In genomic region chr15:96698658-96699448, GRCm38 (mm10) we compare ENCODE assay signal across 8 mouse cellular contexts. TPM values are rescaled to one million over a fixed set of nuclear protein-coding genes. Genes with fewer than 3 reads are reported as not detected.
DNase-seq lines count a peak whose midpoint lies in the region; ATAC-seq lines count a peak whose summit lies in the region.

No protein-coding gene starts in this region.

- H3K27me3 ChIP-seq in intestine, embryonic 15.5 days (replicated peaks), result no peaks in the 10 kb centered on the region

- peak overlapping the region; percentile 98 for H3K27ac ChIP-seq in intestine, embryonic 15.5 days

- peak overlapping the region; percentile 96 for H3K9ac ChIP-seq in intestine, embryonic 15.5 days

- H3K4me1 ChIP-seq in intestine, embryonic 15.5 days (replicated peaks), result peaks cover 24% of the 10 kb centered on the region

- WGBS in intestine, embryonic 15.5 days, result under 1% methylated on average over 90 of the region's 101 CpGs

- H3K9me3 ChIP-seq in intestine, embryonic 15.5 days, result no peaks in the 10 kb centered on the region

- DNase-seq in adrenal gland, postnatal 10 days, result peak; percentile 91
- DNase-seq in embryo, embryonic 11.5 days (ENCODE audit: low read depth, low spot score), result peak; percentile 82
- DNase-seq in gastrocnemius, postnatal 36 days, result peak; percentile 84 to 86
- peak; percentile 87 to 91 for DNase-seq in left cerebral cortex, postnatal 36 days (ENCODE audit: low spot score in 2 of 2)
- DNase-seq in mesoderm, embryonic 11.5 days (ENCODE audit: low read depth, low spot score), result peak; percentile 92
- DNase-seq in right cerebral cortex, postnatal 25 days, result peak; percentile 89
- peak; percentile 79 to 85 for DNase-seq in urinary bladder, postnatal 36 days (ENCODE audit: low spot score in 2 of 2)

- peak overlapping the region; percentile 94 for H3K4me3 ChIP-seq in intestine, embryonic 15.5 days (replicated peaks)

- H3K36me3 ChIP-seq in intestine, embryonic 15.5 days, result peaks cover 13% of the 10 kb centered on the region

- H3K4me2 ChIP-seq in intestine, embryonic 15.5 days (replicated peaks), result peak overlapping the region; percentile 64

- peak; percentile 84 for ATAC-seq in intestine, embryonic 15.5 days

- intact Hi-C loops in gastrocnemius, postnatal 36 days (cut with DNase I), result no loop called here
- intact Hi-C loops in left cerebral cortex, postnatal 36 days (cut with DNase I), result loop anchor here (5.0 kb wide), 2 partner anchors 57 to 238 kb away; partner anchors contain the start of gene Slc38a1

RNA-seq across cellular contexts. Expression of gene Slc38a2, which starts 0.7 kb away (rescaled TPM):
- 100 to 1,000 TPM in 1 of 2 experiments, 10 to 100 TPM in 1; 99.1 to 143 TPM for total RNA-seq in adrenal gland, postnatal 10 days (2021)
- total RNA-seq in gastrocnemius, postnatal 36 days (2021), result 100 to 1,000 TPM in 1 of 2 experiments, 10 to 100 TPM in 1; 59.7 to 150 TPM
- 83.8 and 95.3 TPM in 2 replicates for polyA plus RNA-seq in intestine, embryonic 15.5 days (2015; fragmentation: Nextera tagmentation; extraction: Ambion mirVana)
- 10 to 100 TPM; 76.0 to 96.7 TPM for total RNA-seq in left cerebral cortex, postnatal 36 days (2021)

RNA-seq across cellular contexts. Expression of gene Slc38a1, which starts 56.1 kb away (rescaled TPM):
- total RNA-seq in adrenal gland, postnatal 10 days (2021), result 10 to 100 TPM; 31.9 to 40.4 TPM
- 1 to 10 TPM in 1 of 2 experiments, under 1 TPM in 1; 0.69 to 2.0 TPM for total RNA-seq in gastrocnemius, postnatal 36 days (2021)
- 113 and 119 TPM in 2 replicates for polyA plus RNA-seq in intestine, embryonic 15.5 days (2015; fragmentation: Nextera tagmentation; extraction: Ambion mirVana)
- 100 to 1,000 TPM; 103 TPM for total RNA-seq in left cerebral cortex, postnatal 36 days (2021)

Comparison
In these comparisons a context has a peak if more than half of its experiments do, and no peak if none do; other contexts are left out.
1. Peak in every context shown above with its lines: DNase-seq, ATAC-seq, H3K4me3 ChIP-seq and H3K27ac ChIP-seq.
2. RNA of gene Slc38a1, which starts 56.1 kb away (total RNA-seq): 103 TPM in left cerebral cortex, postnatal 36 days and 31.9 to 40.4 TPM in adrenal gland, postnatal 10 days; 0.69 to 2.0 TPM in gastrocnemius, postnatal 36 days; every median in the first group is over 10 times any median in the second.